8 mouse cellular contexts compared by ENCODE assay signal in genomic region chr13:13889297-13890120, GRCm38 (mm10).
DNase-seq lines count a peak whose midpoint lies in the region; ATAC-seq and TF ChIP-seq lines count a peak whose summit lies in the region.

No protein-coding gene starts in this region.

- TF ChIP-seq CTCF in G1E (IDR thresholded peaks at IDR 0.05; ENCODE audit: low read depth, low read length): peak; percentile 75
- TF ChIP-seq CTCF in layer of hippocampus, adult 2 months (conservative IDR thresholded peaks at IDR 0.05): peak; percentile 88
- peak; percentile 98 for TF ChIP-seq CTCF in lung, embryonic 14.5 days (IDR thresholded peaks at IDR 0.05; ENCODE audit: low read depth)
- TF ChIP-seq CTCF in olfactory bulb, adult 2 months (IDR thresholded peaks at IDR 0.05; ENCODE audit: insufficient read depth, low read depth, low read length): no peak
- no peak for TF ChIP-seq CTCF in thymus, adult 2 months (IDR thresholded peaks at IDR 0.05; ENCODE audit: borderline replicate concordance, control insufficient read depth, extremely low read depth, insufficient read depth, low read length, poor library complexity)

- H3K4me2 ChIP-seq in forebrain, embryonic 16.5 days (ENCODE audit: low read length): peak overlapping the region; percentile 56
- H3K4me2 ChIP-seq in lung, embryonic 14.5 days: peak overlapping the region; percentile 58

- H3K27ac ChIP-seq in forebrain, embryonic 16.5 days (ENCODE audit: low read length): no peak overlapping the region
- no peak overlapping the region for H3K27ac ChIP-seq in layer of hippocampus, adult 2 months
- H3K27ac ChIP-seq in lung, embryonic 14.5 days (ENCODE audit: low read depth): no peak overlapping the region
- H3K27ac ChIP-seq in olfactory bulb, adult 2 months (ENCODE audit: insufficient read depth, low read depth, low read length): no peak overlapping the region
- H3K27ac ChIP-seq in thymus, adult 2 months (ENCODE audit: control insufficient read depth, insufficient read depth, low read length): no peak overlapping the region

- WGBS in forebrain, embryonic 16.5 days: 20% methylated on average over 17 of the region's 17 CpGs
- WGBS in lung, embryonic 14.5 days: 19% methylated on average over 17 of the region's 17 CpGs
- WGBS in olfactory bulb, adult 2 months: 14% methylated on average over 17 of the region's 17 CpGs
- 20% methylated on average over 17 of the region's 17 CpGs for WGBS in thymus, adult 2 months

- H3K27me3 ChIP-seq in G1E (ENCODE audit: insufficient read depth, low read length): no peaks in the 10 kb centered on the region
- no peaks in the 10 kb centered on the region for H3K27me3 ChIP-seq in forebrain, embryonic 16.5 days (replicated peaks; ENCODE audit: control insufficient read depth, insufficient read depth, low read length)
- H3K27me3 ChIP-seq in lung, embryonic 14.5 days (ENCODE audit: insufficient read depth, low read length): no peaks in the 10 kb centered on the region
- H3K27me3 ChIP-seq in thymus, adult 2 months (ENCODE audit: control insufficient read depth, insufficient read depth, low read length): no peaks in the 10 kb centered on the region

- H3K9ac ChIP-seq in forebrain, embryonic 16.5 days (replicated peaks; ENCODE audit: low read depth, low read length): peak overlapping the region; percentile 58
- peak overlapping the region; percentile 32; the same call in 1 of the 2 replicates for H3K9ac ChIP-seq in lung, embryonic 14.5 days

- peak; percentile 76 for ATAC-seq in G1E (ENCODE audit: extremely low read depth, insufficient number of reproducible peaks, low FRiP score, poor library complexity, severe bottlenecking)
- peak; percentile 98 for ATAC-seq in forebrain, embryonic 16.5 days
- ATAC-seq in lung, embryonic 14.5 days (ENCODE audit: insufficient read depth): peak; percentile 97

- peak overlapping the region; percentile 71 for H3K4me3 ChIP-seq in G1E (ENCODE audit: low read depth, low read length)
- H3K4me3 ChIP-seq in forebrain, embryonic 16.5 days (replicated peaks; ENCODE audit: low read length): peak overlapping the region; percentile 49
- peak overlapping the region; percentile 38; the same call in 1 of the 2 replicates for H3K4me3 ChIP-seq in layer of hippocampus, adult 2 months
- peak overlapping the region; percentile 40 for H3K4me3 ChIP-seq in lung, embryonic 14.5 days (ENCODE audit: low read depth, low read length)
- peak overlapping the region; percentile 52 for H3K4me3 ChIP-seq in olfactory bulb, adult 2 months (ENCODE audit: insufficient read depth, low read depth, low read length)
- H3K4me3 ChIP-seq in thymus, adult 2 months (ENCODE audit: control insufficient read depth, insufficient read depth, low read length): peak overlapping the region; percentile 55

- TF ChIP-seq POLR2A in olfactory bulb, adult 2 months (IDR thresholded peaks at IDR 0.05; ENCODE audit: insufficient read depth, low read depth, low read length): no peak
- no peak for TF ChIP-seq POLR2A in thymus, adult 2 months (IDR thresholded peaks at IDR 0.05; ENCODE audit: control insufficient read depth, extremely low read depth, insufficient read depth, low read length, poor library complexity)

- H3K36me3 ChIP-seq in G1E (replicated peaks): no peaks in the 10 kb centered on the region
- no peaks in the 10 kb centered on the region for H3K36me3 ChIP-seq in forebrain, embryonic 16.5 days (ENCODE audit: control insufficient read depth, insufficient read depth)
- H3K36me3 ChIP-seq in lung, embryonic 14.5 days (ENCODE audit: insufficient read depth): no peaks in the 10 kb centered on the region
- no peaks in the 10 kb centered on the region for H3K36me3 ChIP-seq in thymus, adult 2 months (ENCODE audit: control insufficient read depth, insufficient read depth, low read length)

- intact Hi-C loops in heart, postnatal 36 days (cut with DNase I): loop anchor here (5.0 to 10.0 kb wide), 4 partner anchors 68 to 1875 kb away; no protein-coding TSS in a partner anchor

- peaks cover 4% of the 10 kb centered on the region for H3K4me1 ChIP-seq in G1E (ENCODE audit: insufficient read depth, low read depth, low read length)
- H3K4me1 ChIP-seq in forebrain, embryonic 16.5 days (replicated peaks; ENCODE audit: control insufficient read depth, insufficient read depth, low read length): no peaks in the 10 kb centered on the region
- H3K4me1 ChIP-seq in lung, embryonic 14.5 days (ENCODE audit: insufficient read depth): no peaks in the 10 kb centered on the region
- H3K4me1 ChIP-seq in olfactory bulb, adult 2 months (ENCODE audit: control insufficient read depth, insufficient read depth, low read length): no peaks in the 10 kb centered on the region
- peaks cover 2% of the 10 kb centered on the region; the same call in 1 of the 2 replicates for H3K4me1 ChIP-seq in thymus, adult 2 months (replicated peaks; ENCODE audit: control insufficient read depth, insufficient read depth, low read length)

- peak; percentile 32 for DNase-seq in G1E (ENCODE audit: low spot score)
- peak; percentile 94 for DNase-seq in cerebellum, adult 18-20 months
- DNase-seq in heart, postnatal 36 days: peak; percentile 92 to 94
- peak; percentile 96 to 99 for DNase-seq in layer of hippocampus, adult 2 months (ENCODE audit: low spot score in 2 of 2)
- DNase-seq in lung, embryonic 14.5 days: peak; percentile 100
- peak; percentile 95 for DNase-seq in thymus, adult 2 months

- no peaks in the 10 kb centered on the region for H3K9me3 ChIP-seq in G1E (replicated peaks)
- no peaks in the 10 kb centered on the region; the same call in 1 of the 2 replicates for H3K9me3 ChIP-seq in forebrain, embryonic 16.5 days (ENCODE audit: control insufficient read depth, low read length)
- H3K9me3 ChIP-seq in lung, embryonic 14.5 days (ENCODE audit: low read depth, low read length): no peaks in the 10 kb centered on the region; the same call in 1 of the 2 replicates

Comparison
In these comparisons a context has a peak if more than half of its experiments do, and no peak if none do; other contexts are left out.
1. DNase-seq: peak in every context shown above with its lines; median percentile 100 in lung, embryonic 14.5 days; 98 in layer of hippocampus, adult 2 months; 95 in thymus, adult 2 months; 94 in cerebellum, adult 18-20 months; 93 in heart, postnatal 36 days; 32 in G1E.
2. CTCF ChIP-seq: peak in G1E (single experiment), layer of hippocampus, adult 2 months (single experiment) and lung, embryonic 14.5 days (single experiment); none in olfactory bulb, adult 2 months (single experiment) and thymus, adult 2 months (single experiment).
3. Peak in every context shown above with its lines, with median percentiles within 50 percentile points of each other: ATAC-seq and H3K4me3 ChIP-seq.